Mouse (Mus musculus): Measurements from ENCODE around the gene Arsg.

GRCm38 (mm10) chr11:109495771-109496474 lies 22.7 kb downstream of the Arsg start:
- TF ChIP-seq CEBPB (IDR thresholded peaks at IDR 0.05; ENCODE audit: insufficient read depth, poor library complexity, severe bottlenecking) (no peak), POLR2A (IDR thresholded peaks at IDR 0.05; ENCODE audit: insufficient read length, low read depth) (no peak), TCF12 (IDR thresholded peaks at IDR 0.05; ENCODE audit: insufficient read depth, poor library complexity, severe bottlenecking) (no peak), USF1 (IDR thresholded peaks at IDR 0.05; ENCODE audit: low read depth) (no peak), MYOG (IDR thresholded peaks at IDR 0.05; ENCODE audit: control insufficient read depth in 1 of 3, insufficient read depth in 1 of 3, insufficient read length in 2 of 3, low read depth in 2 of 3) (no peak), MAX (IDR thresholded peaks at IDR 0.05; ENCODE audit: low read depth) (no peak), POLR2AphosphoS2 (IDR thresholded peaks at IDR 0.05; ENCODE audit: insufficient read length, low read depth) (no peak)
